Mouse (Mus musculus) MEL (cell line): ENCODE measurements around the gene Uhrf1bp1l. TPM values are rescaled to one million over a fixed set of nuclear protein-coding genes. Genes with fewer than 3 reads are reported as not detected.
A peak's percentile ranks its signal among the peaks of the same experiment; 100 is the strongest.

Source experiments
- DNase-seq: peaks from one replicate; pipeline ENCODE4 v3.0.0; 2011; ENCODE audit warnings: low read depth, low spot score
- H3K27ac ChIP-seq: 2 replicates; pipeline ENCODE4 v1.5.1; 2012; ENCODE audit warnings: low read depth, mild to moderate bottlenecking, control low read depth, low read length, moderate library complexity; ENCODE audit not compliant: control insufficient read depth
- H3K27me3 ChIP-seq, 2 experiments: fragments of 150-350 bp in 1 of 2; sonication (generic) in 1 of 2; 2 replicates each; pipeline ENCODE4 v1.6.1; 2012; ENCODE audit warnings: low read length in 2 of 2, mild to moderate bottlenecking in 2 of 2, improper control_type of control experiment in 1 of 2, moderate library complexity in 1 of 2; ENCODE audit not compliant: insufficient read depth in 2 of 2, control insufficient read depth in 1 of 2
- H3K36me3 ChIP-seq, 2 experiments: 2 replicates each; pipeline ENCODE4 v1.6.1; 2012 to 2014; ENCODE audit warnings: low read length in 2 of 2, improper control_type of control experiment in 1 of 2, inconsistent platforms in 1 of 2, mild to moderate bottlenecking in 1 of 2; ENCODE audit not compliant: insufficient read depth in 2 of 2, control insufficient read depth in 1 of 2
- H3K4me1 ChIP-seq, 2 experiments: fragments of 150-350 bp in 1 of 2; sonication (generic) in 1 of 2; 2 replicates each; pipeline ENCODE4 v1.6.1; 2012; ENCODE audit warnings: low read length in 2 of 2, improper control_type of control experiment in 1 of 2, mild to moderate bottlenecking in 1 of 2; ENCODE audit not compliant: insufficient read depth in 2 of 2, control insufficient read depth in 1 of 2
- H3K4me3 ChIP-seq, 2 experiments: fragments of 150-350 bp in 1 of 2; sonication (generic) in 1 of 2; 2 replicates each; pipeline ENCODE4 v1.5.1; 2012; ENCODE audit warnings: low read depth in 2 of 2, low read length in 2 of 2, mild to moderate bottlenecking in 2 of 2, moderate library complexity in 2 of 2, control low read depth in 1 of 2, improper control_type of control experiment in 1 of 2; ENCODE audit not compliant: control insufficient read depth in 1 of 2, insufficient read depth in 1 of 2
- H3K79me2 ChIP-seq: 2 replicates; pipeline ENCODE4 v1.6.1; 2012; ENCODE audit warnings: mild to moderate bottlenecking, low read length, moderate library complexity; ENCODE audit not compliant: control insufficient read depth, poor library complexity, insufficient read depth
- H3K9ac ChIP-seq: 2 replicates; pipeline ENCODE4 v1.6.1; 2012; ENCODE audit warnings: low read depth, mild to moderate bottlenecking, control low read depth, low read length, moderate library complexity; ENCODE audit not compliant: control insufficient read depth, poor library complexity, severe bottlenecking
- H3K9me3 ChIP-seq: fragments of 150-350 bp; sonication (generic); replicated peaks from 2 replicates; pipeline ENCODE4 v1.6.1; 2012; ENCODE audit warnings: mild to moderate bottlenecking, low read length, improper control_type of control experiment, moderate library complexity; ENCODE audit not compliant: insufficient read depth
- CHD2 ChIP-seq: IDR thresholded peaks from 2 replicates; pipeline ENCODE4 v1.6.1; 2011; ENCODE audit warnings: low read length, improper control_type of control experiment
- CTCF ChIP-seq, 3 experiments: IDR thresholded peaks in 2 of 3; conservative IDR thresholded peaks in 1 of 3; 2 replicates each; pipeline ENCODE4 v1.5.1; 2011 to 2012; ENCODE audit warnings: low read length in 3 of 3, low read depth in 2 of 3, mild to moderate bottlenecking in 2 of 3, improper control_type of control experiment in 1 of 3, inconsistent platforms in 1 of 3, mixed read lengths in 1 of 3, moderate library complexity in 1 of 3; ENCODE audit not compliant: control insufficient read depth in 1 of 3, insufficient read depth in 1 of 3, poor library complexity in 1 of 3, severe bottlenecking in 1 of 3
- ELF1 ChIP-seq: IDR thresholded peaks from 2 replicates; pipeline ENCODE4 v1.6.1; 2014; ENCODE audit warnings: low read depth, mild to moderate bottlenecking, inconsistent platforms, low read length, improper control_type of control experiment, moderate library complexity
- EP300 ChIP-seq, 2 experiments: IDR thresholded peaks; 2 replicates each; pipeline ENCODE4 v1.6.1; 2011; ENCODE audit warnings: improper control_type of control experiment in 2 of 2, low read length in 2 of 2, low read depth in 1 of 2, mild to moderate bottlenecking in 1 of 2
- ETS1 ChIP-seq: IDR thresholded peaks from 2 replicates; pipeline ENCODE4 v1.6.1; 2012; ENCODE audit warnings: low read depth, mild to moderate bottlenecking, inconsistent platforms, low read length, improper control_type of control experiment, moderate library complexity
- GATA1 ChIP-seq: IDR thresholded peaks from 2 replicates; pipeline ENCODE4 v1.6.1; 2011; ENCODE audit warnings: low read depth, low read length, improper control_type of control experiment
- HCFC1 ChIP-seq: IDR thresholded peaks from 2 replicates; pipeline ENCODE4 v1.6.1; 2012; ENCODE audit warnings: low read depth, mild to moderate bottlenecking, inconsistent platforms, low read length, improper control_type of control experiment, moderate library complexity
- MAX ChIP-seq: IDR thresholded peaks from 2 replicates; pipeline ENCODE4 v1.6.1; 2011; ENCODE audit warnings: low read length, improper control_type of control experiment
- MAZ ChIP-seq: IDR thresholded peaks from 2 replicates; pipeline ENCODE4 v1.6.1; 2012; ENCODE audit warnings: low read depth, mild to moderate bottlenecking, inconsistent platforms, low read length, improper control_type of control experiment
- MXI1 ChIP-seq: IDR thresholded peaks from 2 replicates; pipeline ENCODE4 v1.6.1; 2011; ENCODE audit warnings: mild to moderate bottlenecking, low read depth, low read length, improper control_type of control experiment
- MYB ChIP-seq: IDR thresholded peaks from 2 replicates; pipeline ENCODE4 v1.6.1; 2011; ENCODE audit warnings: mild to moderate bottlenecking, low read depth, low read length, improper control_type of control experiment
- MYC ChIP-seq: IDR thresholded peaks from 2 replicates; pipeline ENCODE4 v1.6.1; 2011; ENCODE audit warnings: low read depth, mild to moderate bottlenecking, low read length, improper control_type of control experiment, moderate library complexity
- NELFE ChIP-seq: IDR thresholded peaks from 2 replicates; pipeline ENCODE4 v1.6.1; 2011; ENCODE audit warnings: low read depth, low read length, improper control_type of control experiment
- NRF1 ChIP-seq: IDR thresholded peaks from 2 replicates; pipeline ENCODE4 v1.6.1; 2014; ENCODE audit warnings: low read depth, mild to moderate bottlenecking, inconsistent platforms, low read length, improper control_type of control experiment, moderate library complexity; ENCODE audit not compliant: poor library complexity, insufficient read depth, severe bottlenecking
- POLR2A ChIP-seq, 2 experiments: IDR thresholded peaks; 2 replicates each; pipeline ENCODE4 v1.6.1; 2011 to 2012; ENCODE audit warnings: low read length in 2 of 2, mild to moderate bottlenecking in 2 of 2, control low read depth in 1 of 2, improper control_type of control experiment in 1 of 2, low read depth in 1 of 2, moderate library complexity in 1 of 2; ENCODE audit not compliant: control insufficient read depth in 1 of 2, insufficient read depth in 1 of 2, poor library complexity in 1 of 2
- POLR2AphosphoS2 ChIP-seq: IDR thresholded peaks from 2 replicates; pipeline ENCODE4 v1.6.1; 2011; ENCODE audit warnings: low read length, improper control_type of control experiment
- POLR2AphosphoS5 ChIP-seq: IDR thresholded peaks from 2 replicates; pipeline ENCODE4 v1.6.1; 2012; ENCODE audit warnings: low read depth, borderline replicate concordance, mild to moderate bottlenecking, inconsistent platforms, low read length, moderate library complexity, mixed read lengths
- RCOR1 ChIP-seq: IDR thresholded peaks from 2 replicates; pipeline ENCODE4 v1.6.1; 2012; ENCODE audit warnings: low read depth, mild to moderate bottlenecking, inconsistent platforms, low read length, improper control_type of control experiment
- SIN3A ChIP-seq: IDR thresholded peaks from 2 replicates; pipeline ENCODE4 v1.6.1; 2012; ENCODE audit warnings: low read length, improper control_type of control experiment, inconsistent platforms
- SMC3 ChIP-seq: IDR thresholded peaks from 2 replicates; pipeline ENCODE4 v1.6.1; 2011; ENCODE audit warnings: low read depth, low read length, improper control_type of control experiment
- TBP ChIP-seq: IDR thresholded peaks from 2 replicates; pipeline ENCODE4 v1.8.0; 2011; ENCODE audit warnings: low read depth, low read length, improper control_type of control experiment
- TCF12 ChIP-seq: IDR thresholded peaks from 2 replicates; pipeline ENCODE4 v1.6.1; 2014; ENCODE audit warnings: low read depth, mild to moderate bottlenecking, inconsistent platforms, low read length, improper control_type of control experiment, moderate library complexity
- USF2 ChIP-seq, 2 experiments: IDR thresholded peaks; 2 replicates each; pipeline ENCODE4 v1.6.1; 2011 to 2012; ENCODE audit warnings: improper control_type of control experiment in 2 of 2, low read length in 2 of 2, borderline replicate concordance in 1 of 2, inconsistent platforms in 1 of 2, low read depth in 1 of 2, mild to moderate bottlenecking in 1 of 2; ENCODE audit not compliant: insufficient read depth in 1 of 2
- ZKSCAN1 ChIP-seq: IDR thresholded peaks from 2 replicates; pipeline ENCODE4 v1.6.1; 2012; ENCODE audit warnings: low read depth, mild to moderate bottlenecking, inconsistent platforms, low read length, improper control_type of control experiment, moderate library complexity
- ZNF384 ChIP-seq: IDR thresholded peaks from 2 replicates; pipeline ENCODE4 v1.6.1; 2012; ENCODE audit warnings: low read depth, mild to moderate bottlenecking, inconsistent platforms, low read length, improper control_type of control experiment
- polyA plus RNA-seq, 2 experiments: library from polyadenylated mRNA; stranded (reverse) in 1 of 2; unstranded in 1 of 2; fragments of >175 nt in 1 of 2; fragments of >200 nt in 1 of 2; gene quantifications; 2 replicates each; pipeline versions ENCODE4 v1.2.1 to v1.2.4; 2012; ENCODE audit warnings: low replicate concordance in 2 of 2, low read depth in 1 of 2; ENCODE audit not compliant: insufficient read length in 2 of 2, insufficient read depth in 1 of 2, missing spikeins in 1 of 2
- total RNA-seq: library from RNA; depleted of rRNA; stranded (reverse); fragments of 300-350 nt; gene quantifications from 2 replicates; pipeline ENCODE4 v1.2.3, GENCODE M21; 2012

Gene Uhrf1bp1l
- total and polyA plus RNA-seq, 3 experiments: 23.7 to 44.8 (median 26.0) TPM

DNA sequence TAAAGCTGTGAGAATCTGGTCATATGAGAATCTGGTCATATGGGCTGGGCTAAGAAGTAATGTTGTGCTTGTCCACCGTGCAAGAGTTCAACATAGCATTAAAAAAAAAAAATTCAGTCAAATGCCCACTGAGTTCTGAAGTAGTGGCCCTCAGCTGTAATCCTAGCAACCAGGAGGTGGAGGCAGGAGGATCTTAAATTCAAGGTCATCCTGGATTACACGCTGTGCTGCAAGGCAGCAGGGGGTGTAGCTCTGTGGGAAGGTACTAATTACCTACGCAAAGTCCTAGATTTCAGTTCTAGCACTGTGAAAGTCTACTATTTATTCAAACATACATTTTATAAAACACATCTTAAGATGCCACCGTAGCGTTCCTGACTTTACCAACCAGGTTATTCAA lies 13.4 kb upstream of the Uhrf1bp1l start:
- H3K79me2 ChIP-seq: peaks cover 17% of the 10 kb centered on the region
- no peaks in the 10 kb centered on the region for H3K9me3 ChIP-seq
- no peaks in the 10 kb centered on the region for H3K27me3 ChIP-seq
- H3K4me3 ChIP-seq: peak overlapping the region; percentile 75 to 95
- peaks cover 0 to 8% of the 10 kb centered on the region in 2 experiments for H3K36me3 ChIP-seq
- no peak overlapping the region for H3K27ac ChIP-seq
- H3K4me1 ChIP-seq: peaks cover 0 to 9% of the 10 kb centered on the region in 2 experiments; a peak in 2 of 4 replicates
- peak; percentile 30 for DNase-seq
- TF ChIP-seq POLR2AphosphoS5 (no peak), MYC (no peak), GATA1 (no peak), EP300 (IDR thresholded peaks at IDR 0.05; ENCODE audit: low read depth in 1 of 2, low read length in 2 of 2) (no peak), ZKSCAN1 (no peak), ZNF384 (no peak), ETS1 (no peak), HCFC1 (no peak), USF2 (IDR thresholded peaks at IDR 0.05; ENCODE audit: borderline replicate concordance in 1 of 2, insufficient read depth in 1 of 2, low read depth in 1 of 2, low read length in 2 of 2) (no peak), CTCF (IDR thresholded peaks at IDR 0.05 in 2 of 3, conservative IDR thresholded peaks at IDR 0.05 in 1 of 3; ENCODE audit: control insufficient read depth in 1 of 3, insufficient read depth in 1 of 3, low read depth in 2 of 3, low read length in 3 of 3, poor library complexity in 1 of 3, severe bottlenecking in 1 of 3) (no peak), MYB (no peak), SIN3A (no peak), NRF1 (no peak), NELFE (no peak), MXI1 (no peak), POLR2AphosphoS2 (no peak), ELF1 (no peak), CHD2 (no peak)
- TF ChIP-seq, all 39 proteins: peak for 0
- H3K9ac ChIP-seq: peak overlapping the region; percentile 81

DNA sequence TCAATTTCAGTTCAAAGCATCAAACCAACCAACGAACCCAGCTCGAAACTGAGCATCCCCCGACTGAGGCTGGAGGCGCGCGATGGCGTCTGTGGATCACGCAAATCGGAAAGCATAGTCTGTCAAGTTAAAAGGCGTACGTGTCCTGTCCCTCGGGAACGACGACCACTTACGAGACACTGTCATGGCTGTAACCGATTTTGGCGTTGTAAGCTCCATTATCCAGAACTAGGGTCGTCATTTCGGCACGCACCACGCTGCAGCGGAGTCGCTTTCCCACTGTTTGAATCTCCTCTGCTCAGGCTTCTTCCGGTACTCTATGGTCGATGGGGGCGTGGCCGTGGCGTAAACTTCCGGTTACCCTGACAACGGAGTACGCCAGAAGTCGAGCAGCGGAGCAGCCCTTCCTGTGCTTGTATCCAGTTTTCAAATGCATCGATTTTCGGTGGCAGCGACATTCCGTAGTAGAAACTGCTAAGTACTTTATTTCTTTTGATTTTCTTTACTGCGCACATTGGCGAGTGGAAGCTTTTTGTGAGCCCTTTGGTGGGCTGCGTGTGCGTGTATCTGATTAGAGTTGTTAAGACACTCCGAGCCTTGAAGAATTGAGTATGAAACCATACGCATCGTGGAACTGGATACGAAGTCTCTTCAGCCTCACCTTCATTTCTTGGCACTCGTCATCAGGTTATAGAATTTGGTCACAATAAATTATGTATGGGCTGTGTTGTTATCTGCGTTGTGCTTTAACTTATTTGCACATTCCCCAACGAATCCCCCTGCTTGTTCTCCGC lies 12.6 kb upstream of the Uhrf1bp1l start, which contains the start of gene Actr6:
Gene Actr6 (minus strand): TSS at position 295 of the 794 bp plus-strand sequence.
- Histone ChIP-seq H3K36me3 (peaks cover 0 to 8% of the 10 kb centered on the region in 2 experiments; a peak in 3 of 4 replicates), H3K9me3 (no peaks in the 10 kb centered on the region), H3K4me1 (peaks cover 0 to 10% of the 10 kb centered on the region in 2 experiments; a peak in 2 of 4 replicates), H3K9ac (peak within 1 kb of the TSS; percentile 81), H3K79me2 (peaks cover 17% of the 10 kb centered on the region), H3K27ac (peak within 1 kb of the TSS; percentile 68), H3K4me3 (peak within 1 kb of the TSS; percentile 75 to 95), H3K27me3 (no peaks in the 10 kb centered on the region)
- TF ChIP-seq MAX (peak; percentile 92), RCOR1 (no peak), ELF1 (peak; percentile 89), POLR2AphosphoS2 (peak; percentile 76; the same call in 1 of the 2 replicates), NELFE (peak; percentile 88), POLR2AphosphoS5 (no peak), POLR2A (IDR thresholded peaks at IDR 0.05; ENCODE audit: control insufficient read depth in 1 of 2, insufficient read depth in 1 of 2, low read depth in 1 of 2, low read length in 2 of 2, poor library complexity in 1 of 2) (peak; percentile 79 to 92), SIN3A (peak; percentile 100), NRF1 (no peak), ZKSCAN1 (no peak), GATA1 (0 out of 2 replicates have a peak, but pooled peaks have one; percentile 5), MAZ (no peak), MYC (peak; percentile 92), TCF12 (0 out of 2 replicates have a peak, but pooled peaks have one; percentile 47), SMC3 (no peak), MXI1 (peak; percentile 97), TBP (peak; percentile 86), HCFC1 (peak; percentile 95)
- peak; percentile 98 for DNase-seq
